Mouse (Mus musculus) megakaryocyte, adult 5-6 weeks (primary cell): Measurements from ENCODE around the gene Rnf121. TPM values are rescaled to one million over a fixed set of nuclear protein-coding genes. Genes with fewer than 3 reads are reported as not detected.

Experiments used
- ATAC-seq: 2 replicates; pipeline ENCODE4 v1.8.0; 2016; ENCODE audit warnings: mild to moderate bottlenecking, inconsistent platforms; ENCODE audit not compliant: poor library complexity, severe bottlenecking
- total RNA-seq, 2 experiments: library from RNA; stranded (forward) in 1 of 2; stranded (reverse) in 1 of 2; fragments of 153-499, 151-499 nt in 1 of 2; fragments of 221-1000, 200-1000 nt in 1 of 2; gene quantifications; 2 replicates each; pipeline versions ENCODE4 v1.2.3 to v1.2.4; 2015 to 2017

Gene Rnf121
- total RNA-seq, 2 experiments from 2014 or later = 10.5 to 13.3 TPM

GRCm38 (mm10) chr7:102000921-102001630 lies 64.2 kb downstream of the Rnf121 start:
- ATAC-seq = no peak

- no peak for ATAC-seq
These were observed 65.0 kb downstream of the Rnf121 start for GRCm38 (mm10) chr7:102000296-102000695.

- ATAC-seq = no peak
These were observed 65.7 kb downstream of the Rnf121 start for GRCm38 (mm10) chr7:101999461-102000151.

- peak; percentile 89 for ATAC-seq
These were observed 66.9 kb downstream of the Rnf121 start for GRCm38 (mm10) chr7:101998194-101998927.

- no peak for ATAC-seq
These were observed 71.0 kb downstream of the Rnf121 start for GRCm38 (mm10) chr7:101994241-101994640.

- no peak for ATAC-seq
These were observed 80.2 kb downstream of the Rnf121 start for GRCm38 (mm10) chr7:101985081-101985480.

- ATAC-seq = no peak
These were observed 82.5 kb downstream of the Rnf121 start for GRCm38 (mm10) chr7:101982735-101983134.

GRCm38 (mm10) chr7:101974505-101974904 lies 90.8 kb downstream of the Rnf121 start:
- ATAC-seq = no peak

GRCm38 (mm10) chr7:101973730-101974129 lies 91.5 kb downstream of the Rnf121 start:
- ATAC-seq = no peak

GRCm38 (mm10) chr7:101971721-101972120 lies 93.5 kb downstream of the Rnf121 start:
- no peak for ATAC-seq

GRCm38 (mm10) chr7:101970821-101971461 lies 94.3 kb downstream of the Rnf121 start:
- peak; percentile 52 for ATAC-seq

GRCm38 (mm10) chr7:101970429-101970775 lies 94.9 kb downstream of the Rnf121 start:
- peak; percentile 36 for ATAC-seq

- ATAC-seq = peak; percentile 72
These were observed 95.4 kb downstream of the Rnf121 start for GRCm38 (mm10) chr7:101969694-101970428.

Other genes starting within 250 kb of the Rnf121 start
- gene Phox2a, start 247.2 kb downstream of the Rnf121 start, total RNA-seq (2015) = not detected in 2 replicates
- not detected in 2 replicates for gene Phox2a, start 247.2 kb downstream of the Rnf121 start, total RNA-seq (2017)
- gene Inppl1, start 227.2 kb downstream of the Rnf121 start, total RNA-seq (2015) = 12.2 and 12.4 TPM in 2 replicates
- 18.2 and 52.7 TPM in 2 replicates for gene Inppl1, start 227.2 kb downstream of the Rnf121 start, total RNA-seq (2017)
- gene Folr2, start 208.3 kb downstream of the Rnf121 start, total RNA-seq (2015) = 0.96 TPM in 1 of 2 replicates, not detected in the other
- gene Folr2, start 208.3 kb downstream of the Rnf121 start, total RNA-seq (2017) = not detected in 2 replicates
- 57.1 and 70.8 TPM in 2 replicates for gene Anapc15, start 201.8 kb downstream of the Rnf121 start, total RNA-seq (2015)
- 69.3 and 94.9 TPM in 2 replicates for gene Anapc15, start 201.8 kb downstream of the Rnf121 start, total RNA-seq (2017)
- gene Folr1, start 194.7 kb downstream of the Rnf121 start, total RNA-seq (2015) = 0.62 TPM in 1 of 2 replicates, not detected in the other
- gene Folr1, start 194.7 kb downstream of the Rnf121 start, total RNA-seq (2017) = 0.62 TPM in 1 of 2 replicates, not detected in the other
- gene Lamtor1, start 159.6 kb downstream of the Rnf121 start, total RNA-seq (2015) = 137 and 160 TPM in 2 replicates
- gene Lamtor1, start 159.6 kb downstream of the Rnf121 start, total RNA-seq (2017) = 127 and 128 TPM in 2 replicates
- gene Tomt, start 159.1 kb downstream of the Rnf121 start, total RNA-seq (2015) = 0.11 TPM in 1 of 2 replicates, not detected in the other
- 0.07 TPM in 1 of 2 replicates, not detected in the other for gene Tomt, start 159.1 kb downstream of the Rnf121 start, total RNA-seq (2017)
- gene Lrrc51, start 131.6 kb downstream of the Rnf121 start, total RNA-seq (2015) = 0.82 and 1.1 TPM in 2 replicates
- gene Lrrc51, start 131.6 kb downstream of the Rnf121 start, total RNA-seq (2017) = 0.70 TPM in 1 of 2 replicates, not detected in the other
- gene Numa1, start 131.4 kb downstream of the Rnf121 start, total RNA-seq (2015) = 71.4 and 82.2 TPM in 2 replicates
- gene Numa1, start 131.4 kb downstream of the Rnf121 start, total RNA-seq (2017) = 122 and 139 TPM in 2 replicates
- 8.8 and 11.1 TPM in 2 replicates for gene Il18bp, start 46.8 kb downstream of the Rnf121 start, total RNA-seq (2015)
- gene Il18bp, start 46.8 kb downstream of the Rnf121 start, total RNA-seq (2017) = 4.9 and 5.4 TPM in 2 replicates
- gene Xndc1, start within 50 bp of the Rnf121 start, total RNA-seq (2015) = 7.1 and 9.5 TPM in 2 replicates
- 13.0 and 15.4 TPM in 2 replicates for gene Xndc1, start within 50 bp of the Rnf121 start, total RNA-seq (2017)
- gene Xntrpc, start 244 bp upstream of the Rnf121 start, total RNA-seq (2015) = 0.39 and 0.40 TPM in 2 replicates
- not detected in 2 replicates for gene Xntrpc, start 244 bp upstream of the Rnf121 start, total RNA-seq (2017)
- gene Trpc2, start 17.6 kb upstream of the Rnf121 start, total RNA-seq (2015) = 0.41 TPM in 1 of 2 replicates, not detected in the other
- 0.20 and 0.37 TPM in 2 replicates for gene Trpc2, start 17.6 kb upstream of the Rnf121 start, total RNA-seq (2017)
- not detected in 2 replicates for gene Art1, start 36.3 kb upstream of the Rnf121 start, total RNA-seq (2015)
- not detected in 2 replicates for gene Art1, start 36.3 kb upstream of the Rnf121 start, total RNA-seq (2017)
- gene Art5, start 44.0 kb upstream of the Rnf121 start, total RNA-seq (2015) = 0.20 TPM in 1 of 2 replicates, not detected in the other
- not detected in 2 replicates for gene Art5, start 44.0 kb upstream of the Rnf121 start, total RNA-seq (2017)
- not detected in 2 replicates for gene Chrna10, start 51.4 kb upstream of the Rnf121 start, total RNA-seq (2015)
- not detected in 2 replicates for gene Chrna10, start 51.4 kb upstream of the Rnf121 start, total RNA-seq (2017)
- gene Nup98, start 144.7 kb upstream of the Rnf121 start, total RNA-seq (2015) = 55.6 and 60.6 TPM in 2 replicates
- gene Nup98, start 144.7 kb upstream of the Rnf121 start, total RNA-seq (2017) = 39.4 and 43.7 TPM in 2 replicates
- 32.7 and 38.7 TPM in 2 replicates for gene Pgap2, start 144.7 kb upstream of the Rnf121 start, total RNA-seq (2015)
- 19.7 and 20.0 TPM in 2 replicates for gene Pgap2, start 144.7 kb upstream of the Rnf121 start, total RNA-seq (2017)
- 359 and 397 TPM in 2 replicates for gene Rhog, start 190.6 kb upstream of the Rnf121 start, total RNA-seq (2015)
- 89.0 and 112 TPM in 2 replicates for gene Rhog, start 190.6 kb upstream of the Rnf121 start, total RNA-seq (2017)
- 28.0 and 28.8 TPM in 2 replicates for gene Stim1, start 202.3 kb upstream of the Rnf121 start, total RNA-seq (2015)
- 35.5 and 59.3 TPM in 2 replicates for gene Stim1, start 202.3 kb upstream of the Rnf121 start, total RNA-seq (2017)